Mouse (Mus musculus) liver, adult 2 months (tissue): ENCODE results near the gene Abhd2.

ENCODE experiments used
- CTCF ChIP-seq: fragments of 200-500 bp; IDR thresholded peaks from 2 replicates; pipeline ENCODE4 v1.5.1; 2011; ENCODE audit warnings: low read depth, low read length, control low read depth
- POLR2A ChIP-seq: fragments of 200-500 bp; IDR thresholded peaks from 2 replicates; pipeline ENCODE4 v1.6.1; 2011; ENCODE audit warnings: low read length, control low read depth; ENCODE audit not compliant: insufficient read depth; ENCODE audit errors: extremely low read depth

DNA sequence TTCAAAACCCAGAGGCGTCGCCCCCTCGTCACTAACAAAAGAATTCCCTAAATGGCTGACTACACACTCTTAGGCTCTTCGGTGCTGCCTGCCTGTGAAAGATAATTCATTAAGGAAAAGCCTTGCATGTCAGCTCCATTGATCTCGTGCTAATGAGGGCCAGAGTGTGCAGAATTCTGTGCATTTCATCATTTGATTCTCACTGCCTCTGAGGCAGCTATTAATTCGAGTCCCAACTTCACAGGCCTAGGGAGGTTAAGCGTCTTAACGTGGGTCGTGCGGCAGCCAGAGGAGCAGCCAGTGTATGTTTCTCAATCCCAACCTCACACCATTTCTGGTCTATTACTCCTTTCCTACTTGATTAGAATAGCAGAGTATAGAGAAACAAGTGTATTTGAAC lies 58.2 kb downstream of the Abhd2 start:
- no peak for TF ChIP-seq POLR2A
- no peak for TF ChIP-seq CTCF
